Mouse (Mus musculus): ENCODE results near the gene Olfr1357. TPM values are rescaled to one million over a fixed set of nuclear protein-coding genes. Genes with fewer than 3 reads are reported as not detected.

Gene Olfr1357
- polyA plus RNA-seq, 1 experiment from 2014 or later = 0.09 TPM

DNA sequence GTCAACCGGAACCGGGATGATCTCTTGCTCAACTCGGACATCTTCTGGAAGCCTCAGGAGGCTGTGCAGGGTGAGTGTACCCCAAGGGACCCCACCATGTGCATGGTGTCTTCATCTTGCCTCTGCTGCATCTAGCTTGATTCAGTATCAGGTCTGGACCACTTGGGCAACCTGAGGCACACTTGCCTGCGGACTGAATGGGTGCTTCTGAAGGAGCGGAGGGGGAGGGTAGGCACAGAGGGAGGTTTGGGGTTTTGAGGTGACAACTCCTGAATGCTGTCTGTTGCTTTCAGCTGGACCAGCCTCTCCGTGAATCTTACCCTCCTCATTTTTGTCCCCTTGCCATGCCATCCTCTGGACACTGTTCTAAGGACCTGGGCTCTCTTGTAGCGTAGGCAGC is 36.8 kb downstream of the Olfr1357 start:
- Histone ChIP-seq H3K27ac (replicated peaks) (no peak overlapping the region), H3K9me3 (replicated peaks) (no peaks in the 10 kb centered on the region), H3K27me3 (no peaks in the 10 kb centered on the region), H3K4me2 (replicated peaks) (no peak overlapping the region), H3K36me3 (peaks cover 85% of the 10 kb centered on the region), H3K4me1 (peaks cover under 1% of the 10 kb centered on the region; the same call in 1 of the 2 replicates), H3K9ac (no peak overlapping the region), H3K4me3 (replicated peaks) (no peak overlapping the region)
- no peak for ATAC-seq (ENCODE audit: insufficient number of reproducible peaks, low FRiP score, low TSS enrichment, low read depth)
- WGBS = 90% methylated on average over 7 of the region's 7 CpGs

DNA sequence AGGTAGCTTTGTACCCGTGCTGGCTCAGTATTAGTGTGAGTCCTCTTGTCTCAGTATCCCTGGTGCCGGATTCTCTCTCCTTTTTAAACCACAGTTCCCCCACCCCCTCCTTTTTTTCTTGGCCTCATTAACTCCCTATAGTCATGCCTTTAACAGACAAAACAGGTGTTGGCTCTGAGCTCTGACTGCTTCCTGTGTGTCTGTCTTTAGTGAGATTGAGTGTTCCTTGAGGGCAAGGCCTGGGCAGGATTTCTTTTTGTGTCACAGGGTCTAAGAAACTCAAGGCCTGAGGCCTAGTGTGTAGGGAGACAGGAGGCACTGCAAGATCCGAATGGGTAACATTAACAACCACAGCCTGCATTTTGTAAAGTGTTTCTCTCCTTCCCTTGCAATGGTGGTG is 39.7 kb downstream of the Olfr1357 start:
- H3K36me3 ChIP-seq = peaks cover 58% of the 10 kb centered on the region
- H3K4me3 ChIP-seq (replicated peaks) = no peak overlapping the region
- H3K4me2 ChIP-seq (replicated peaks) = no peak overlapping the region
- H3K9ac ChIP-seq = no peak overlapping the region
- H3K27ac ChIP-seq (replicated peaks) = no peak overlapping the region
- H3K4me1 ChIP-seq = peaks cover 17% of the 10 kb centered on the region
- no peaks in the 10 kb centered on the region for H3K9me3 ChIP-seq (replicated peaks)
- no peak for ATAC-seq (ENCODE audit: insufficient number of reproducible peaks, low FRiP score, low TSS enrichment, low read depth)
- no peaks in the 10 kb centered on the region for H3K27me3 ChIP-seq
- WGBS = 69% methylated on average over 3 of the region's 3 CpGs

DNA sequence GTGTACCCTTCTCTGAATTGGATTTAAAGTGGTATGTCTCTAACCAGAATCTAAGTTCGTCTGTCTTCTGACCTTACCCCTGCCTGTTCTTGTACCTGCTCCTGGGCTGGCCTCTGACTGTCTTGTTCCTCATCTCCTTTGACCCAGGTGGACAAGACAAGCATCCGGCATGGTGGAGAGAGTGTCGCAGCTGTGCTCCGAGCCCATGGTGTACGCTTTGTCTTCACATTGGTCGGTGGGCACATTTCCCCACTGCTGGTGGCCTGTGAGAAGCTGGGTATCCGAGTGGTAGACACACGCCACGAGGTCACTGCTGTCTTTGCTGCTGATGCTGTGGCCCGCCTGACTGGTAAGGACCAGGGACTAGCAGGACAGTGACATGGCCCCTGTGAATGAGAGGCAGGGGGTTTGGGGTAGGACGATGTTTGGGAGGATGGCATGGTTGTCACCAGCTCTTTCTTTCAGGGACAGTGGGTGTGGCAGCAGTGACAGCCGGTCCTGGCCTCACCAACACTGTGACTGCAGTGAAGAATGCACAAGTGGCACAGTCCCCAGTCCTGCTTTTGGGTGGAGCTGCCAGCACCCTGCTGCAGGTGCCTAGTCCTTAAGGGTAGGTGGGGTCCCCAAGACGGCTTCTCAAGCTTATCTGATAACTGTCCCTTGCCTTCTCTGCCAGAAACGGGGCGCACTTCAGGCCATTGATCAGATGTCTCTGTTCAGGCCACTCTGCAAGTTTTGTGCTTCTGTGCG is 41.3 kb downstream of the Olfr1357 start:
- H3K36me3 ChIP-seq = peaks cover 48% of the 10 kb centered on the region
- ATAC-seq (ENCODE audit: insufficient number of reproducible peaks, low FRiP score, low TSS enrichment, low read depth) = no peak

DNA sequence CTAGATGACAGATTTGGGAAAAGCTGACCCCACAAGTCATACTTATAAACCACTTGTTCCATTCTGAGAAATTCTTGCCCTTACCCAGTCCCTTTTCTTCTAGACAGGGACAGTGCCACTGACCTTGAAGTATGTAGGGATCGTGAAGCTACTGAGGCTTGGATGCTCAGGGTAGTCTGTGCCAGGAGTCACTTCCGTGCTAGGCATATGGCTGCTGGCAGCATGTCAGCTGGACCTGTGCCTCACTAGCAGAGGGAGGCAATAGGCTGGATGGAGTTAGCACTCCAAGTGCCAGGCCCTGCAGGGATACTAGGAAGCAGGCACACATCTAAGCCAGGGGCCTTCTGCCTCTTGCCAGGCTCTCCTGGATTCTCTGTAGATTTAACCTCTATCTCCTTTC is 42.2 kb downstream of the Olfr1357 start:
- Histone ChIP-seq H3K9me3 (replicated peaks) (no peaks in the 10 kb centered on the region), H3K9ac (peak overlapping the region; percentile 57; the same call in 1 of the 2 replicates), H3K4me1 (peaks cover 21% of the 10 kb centered on the region), H3K27ac (replicated peaks) (peak overlapping the region; percentile 98), H3K4me3 (replicated peaks) (peak overlapping the region; percentile 63), H3K27me3 (no peaks in the 10 kb centered on the region), H3K4me2 (replicated peaks) (peak overlapping the region; percentile 69), H3K36me3 (peaks cover 39% of the 10 kb centered on the region)
- 53% methylated on average over 2 of the region's 2 CpGs for WGBS
- ATAC-seq (ENCODE audit: insufficient number of reproducible peaks, low FRiP score, low TSS enrichment, low read depth) = no peak

More for the DNA sequence above, 41.3 kb downstream of the Olfr1357 start:
- no peaks in the 10 kb centered on the region for H3K27me3 ChIP-seq
- no peak overlapping the region for H3K4me2 ChIP-seq (replicated peaks)
- H3K27ac ChIP-seq (replicated peaks) = no peak overlapping the region
- peaks cover 20% of the 10 kb centered on the region for H3K4me1 ChIP-seq
- no peak overlapping the region for H3K9ac ChIP-seq
- no peak overlapping the region for H3K4me3 ChIP-seq (replicated peaks)
- 92% methylated on average over 16 of the region's 16 CpGs for WGBS
- no peaks in the 10 kb centered on the region for H3K9me3 ChIP-seq (replicated peaks)

DNA sequence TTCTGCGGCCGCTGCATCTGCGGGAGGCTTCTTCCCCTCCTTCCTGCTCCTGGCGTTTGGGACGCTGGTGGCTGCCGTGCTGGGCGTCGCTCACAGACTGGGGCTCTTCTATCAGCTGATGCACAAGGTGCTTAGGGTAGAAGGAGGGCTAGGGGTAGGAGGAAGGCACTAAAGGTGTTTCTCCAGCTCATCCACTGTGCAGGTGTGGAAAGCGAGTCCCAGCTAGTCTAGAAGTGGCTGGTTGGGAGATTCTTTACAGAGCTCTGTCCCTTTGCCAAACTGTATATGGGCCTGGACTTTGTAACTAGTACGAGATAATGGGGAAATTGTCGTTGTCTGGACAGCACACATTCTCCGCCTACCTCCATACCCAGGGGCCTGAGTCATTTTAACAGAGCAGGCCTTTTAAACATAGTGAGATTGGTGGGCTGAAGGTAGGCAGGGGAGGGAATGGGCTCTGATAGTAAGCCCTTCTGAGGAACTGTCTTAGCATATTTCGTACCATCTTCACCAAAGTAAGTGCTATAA is 42.7 kb downstream of the Olfr1357 start:
- Histone ChIP-seq H3K4me3 (replicated peaks) (peak overlapping the region; percentile 63), H3K4me1 (peaks cover 21% of the 10 kb centered on the region), H3K9me3 (replicated peaks) (no peaks in the 10 kb centered on the region), H3K27me3 (no peaks in the 10 kb centered on the region), H3K27ac (replicated peaks) (peak overlapping the region; percentile 98), H3K36me3 (peaks cover 33% of the 10 kb centered on the region), H3K9ac (peak overlapping the region; percentile 57), H3K4me2 (replicated peaks) (peak overlapping the region; percentile 69)
- WGBS = 13% methylated on average over 13 of the region's 13 CpGs
- peak; percentile 3; the same call in 1 of the 2 replicates for ATAC-seq (ENCODE audit: insufficient number of reproducible peaks, low FRiP score, low TSS enrichment, low read depth)

DNA sequence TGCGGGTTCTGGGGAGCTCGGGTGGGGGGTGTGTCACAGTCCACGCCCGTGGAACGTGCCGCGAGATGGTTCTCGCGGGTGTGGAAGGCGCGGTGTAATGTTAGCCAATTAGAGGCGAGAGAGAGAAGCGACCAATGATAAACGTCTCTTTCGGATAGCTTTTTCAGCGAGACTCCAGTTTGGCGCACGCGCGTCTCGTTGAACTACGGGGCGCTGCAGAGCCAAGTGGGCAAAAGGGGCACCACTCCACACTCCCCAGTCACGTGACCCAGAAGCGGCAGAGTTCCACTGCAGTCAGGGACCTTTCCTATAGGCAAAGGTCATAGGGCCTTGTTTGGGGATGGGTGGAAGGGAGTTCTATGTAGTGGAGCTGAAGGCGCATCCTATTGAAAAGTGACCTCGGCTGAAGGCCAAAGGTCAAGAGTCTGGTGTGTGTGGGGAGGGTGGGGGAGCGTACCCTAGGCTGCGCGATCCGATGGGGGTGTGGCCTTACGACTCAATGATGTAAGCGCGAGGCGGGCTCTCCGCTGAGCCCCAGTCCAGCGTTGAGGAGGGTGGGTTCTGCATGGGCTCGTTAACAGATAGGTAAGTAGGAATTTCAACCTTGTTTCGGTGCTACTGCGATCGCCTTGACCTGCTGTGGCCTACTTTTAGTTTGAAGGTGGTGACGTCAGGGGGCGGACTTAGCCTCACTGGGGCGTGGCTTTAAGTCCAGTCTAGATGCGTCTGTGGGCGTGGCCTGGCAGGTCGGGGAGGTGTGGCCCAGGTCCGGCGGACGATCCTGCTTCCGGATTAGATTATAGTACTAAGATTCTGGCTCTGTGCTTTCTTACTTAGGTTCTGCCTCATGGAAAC is 43.4 kb downstream of the Olfr1357 start, which contains the start of gene Ilvbl:
TSS of gene Ilvbl (plus strand) at position 97 of the 855 bp plus-strand sequence.
- peak within 1 kb of the TSS; percentile 63 for H3K4me3 ChIP-seq (replicated peaks)
- no peaks in the 10 kb centered on the region for H3K27me3 ChIP-seq
- H3K9me3 ChIP-seq (replicated peaks) = no peaks in the 10 kb centered on the region
- peak within 1 kb of the TSS; percentile 98 for H3K27ac ChIP-seq (replicated peaks)
- peaks cover 21% of the 10 kb centered on the region for H3K4me1 ChIP-seq
- under 1% methylated on average over 51 of the region's 51 CpGs for WGBS
- peaks cover 26% of the 10 kb centered on the region for H3K36me3 ChIP-seq
- peak within 1 kb of the TSS; percentile 69 for H3K4me2 ChIP-seq (replicated peaks)
- peak; percentile 88 for ATAC-seq (ENCODE audit: insufficient number of reproducible peaks, low FRiP score, low TSS enrichment, low read depth)
- H3K9ac ChIP-seq = peak within 1 kb of the TSS; percentile 57

DNA sequence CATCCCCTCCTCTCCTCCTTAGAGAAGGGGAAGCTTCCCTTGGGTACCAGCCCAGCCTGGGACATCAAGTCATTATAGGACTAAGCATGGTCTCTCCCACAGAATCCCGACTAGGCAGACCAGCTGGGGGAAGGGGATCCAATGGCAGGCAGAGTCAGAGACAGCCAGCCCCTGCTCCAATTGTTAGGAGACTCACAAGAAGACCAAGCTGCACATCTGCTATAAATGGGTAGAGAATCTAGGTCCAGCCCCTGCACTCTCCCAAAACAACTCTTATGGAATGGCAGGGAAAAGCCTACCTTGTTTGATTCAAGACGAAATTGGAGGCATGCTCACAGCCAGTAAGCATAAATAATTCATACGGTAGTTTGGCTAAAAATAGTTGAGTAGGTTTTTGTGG is 44.6 kb downstream of the Olfr1357 start:
- ATAC-seq (ENCODE audit: insufficient number of reproducible peaks, low FRiP score, low TSS enrichment, low read depth) = no peak
- H3K27ac ChIP-seq (replicated peaks) = peak overlapping the region; percentile 98
- H3K9me3 ChIP-seq (replicated peaks) = no peaks in the 10 kb centered on the region
- H3K9ac ChIP-seq = no peak overlapping the region
- no peak overlapping the region for H3K4me2 ChIP-seq (replicated peaks)
- H3K4me3 ChIP-seq (replicated peaks) = no peak overlapping the region
- 58% methylated on average over 3 of the region's 3 CpGs for WGBS
- H3K4me1 ChIP-seq = peaks cover 21% of the 10 kb centered on the region
- no peaks in the 10 kb centered on the region for H3K27me3 ChIP-seq
- H3K36me3 ChIP-seq = peaks cover 14% of the 10 kb centered on the region

DNA sequence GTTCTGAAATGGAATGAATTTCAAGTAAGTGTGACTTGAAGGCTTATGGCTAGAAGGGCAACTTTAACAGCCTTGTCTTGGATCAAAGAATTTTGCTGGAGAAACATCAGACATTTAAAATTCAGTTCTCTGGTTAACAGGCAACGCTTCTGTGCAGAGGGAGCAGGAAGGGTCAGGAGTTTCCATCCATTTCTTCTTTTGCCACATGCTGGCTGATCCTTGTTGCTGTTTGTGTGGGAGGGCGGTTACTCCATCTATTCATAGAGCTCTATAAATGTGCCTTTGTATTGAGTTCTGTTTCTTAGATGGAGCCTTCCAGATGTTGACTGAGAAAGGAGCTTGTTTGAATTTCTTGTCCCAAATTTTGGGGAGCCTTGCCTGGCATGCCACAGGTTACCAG is 47.0 kb downstream of the Olfr1357 start:
- H3K4me1 ChIP-seq = peaks cover 19% of the 10 kb centered on the region
- WGBS = 46% methylated on average over 2 of the region's 2 CpGs
- 0 out of 2 replicates have a peak overlapping the region, but pooled peaks have one; percentile 28 for H3K27ac ChIP-seq (replicated peaks)

DNA sequence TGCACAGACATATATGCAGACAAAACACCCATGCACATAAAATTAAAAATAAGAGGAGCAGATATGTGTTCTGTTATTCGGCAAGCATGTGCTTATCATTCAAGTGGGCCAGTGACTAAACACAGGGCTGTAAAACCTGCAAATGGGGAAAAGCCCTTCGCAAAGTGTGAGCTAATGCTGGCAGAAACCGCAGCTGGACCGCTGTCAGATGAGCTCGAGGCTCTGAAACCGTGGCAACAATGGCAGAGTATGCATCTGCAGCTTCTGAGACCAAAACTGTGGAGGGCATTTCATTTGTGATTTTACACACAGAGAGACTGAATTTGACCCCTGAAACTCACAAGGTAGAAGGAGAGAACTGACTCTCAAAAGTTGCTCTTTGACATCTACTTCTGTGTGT is 47.5 kb downstream of the Olfr1357 start:
- no peak for ATAC-seq (ENCODE audit: insufficient number of reproducible peaks, low FRiP score, low TSS enrichment, low read depth)
- Histone ChIP-seq H3K4me3 (replicated peaks) (no peak overlapping the region), H3K36me3 (no peaks in the 10 kb centered on the region), H3K27ac (replicated peaks) (0 out of 2 replicates have a peak overlapping the region, but pooled peaks have one; percentile 28), H3K27me3 (no peaks in the 10 kb centered on the region), H3K9me3 (replicated peaks) (no peaks in the 10 kb centered on the region), H3K4me2 (replicated peaks) (no peak overlapping the region), H3K9ac (no peak overlapping the region), H3K4me1 (peaks cover 14% of the 10 kb centered on the region)
- 56% methylated on average over 6 of the region's 6 CpGs for WGBS

More for the DNA sequence above, 47.0 kb downstream of the Olfr1357 start:
- Histone ChIP-seq H3K4me2 (replicated peaks) (no peak overlapping the region), H3K4me3 (replicated peaks) (no peak overlapping the region), H3K27me3 (no peaks in the 10 kb centered on the region), H3K36me3 (no peaks in the 10 kb centered on the region), H3K9me3 (replicated peaks) (no peaks in the 10 kb centered on the region), H3K9ac (no peak overlapping the region)
- no peak for ATAC-seq (ENCODE audit: insufficient number of reproducible peaks, low FRiP score, low TSS enrichment, low read depth)

DNA sequence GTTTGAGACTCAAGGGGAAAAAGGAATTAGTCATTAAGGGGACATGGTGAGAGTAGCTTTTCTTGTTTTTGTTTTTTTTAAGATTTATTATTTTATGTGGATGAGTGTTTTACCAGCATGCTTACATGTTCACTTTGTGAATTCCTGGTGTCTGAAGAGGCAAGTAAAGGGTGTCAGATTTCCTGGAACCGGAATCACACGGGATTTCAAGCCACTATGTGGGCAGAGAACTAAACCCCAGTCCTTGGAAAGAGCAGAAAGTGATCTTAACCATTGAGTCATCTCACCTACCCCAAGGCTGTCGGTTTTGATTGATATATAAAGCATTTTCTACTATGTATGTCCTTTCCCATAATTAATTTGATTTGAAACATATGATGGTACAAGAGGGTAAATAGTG is 48.2 kb downstream of the Olfr1357 start:
- H3K9me3 ChIP-seq (replicated peaks) = no peaks in the 10 kb centered on the region
- no peaks in the 10 kb centered on the region for H3K36me3 ChIP-seq
- H3K4me1 ChIP-seq = peaks cover 10% of the 10 kb centered on the region
- ATAC-seq (ENCODE audit: insufficient number of reproducible peaks, low FRiP score, low TSS enrichment, low read depth) = no peak
- H3K27ac ChIP-seq (replicated peaks) = no peak overlapping the region
- H3K27me3 ChIP-seq = no peaks in the 10 kb centered on the region
- no peak overlapping the region for H3K4me2 ChIP-seq (replicated peaks)
- WGBS = 42% methylated on average over 3 of the region's 3 CpGs
- no peak overlapping the region for H3K9ac ChIP-seq
- no peak overlapping the region for H3K4me3 ChIP-seq (replicated peaks)

DNA sequence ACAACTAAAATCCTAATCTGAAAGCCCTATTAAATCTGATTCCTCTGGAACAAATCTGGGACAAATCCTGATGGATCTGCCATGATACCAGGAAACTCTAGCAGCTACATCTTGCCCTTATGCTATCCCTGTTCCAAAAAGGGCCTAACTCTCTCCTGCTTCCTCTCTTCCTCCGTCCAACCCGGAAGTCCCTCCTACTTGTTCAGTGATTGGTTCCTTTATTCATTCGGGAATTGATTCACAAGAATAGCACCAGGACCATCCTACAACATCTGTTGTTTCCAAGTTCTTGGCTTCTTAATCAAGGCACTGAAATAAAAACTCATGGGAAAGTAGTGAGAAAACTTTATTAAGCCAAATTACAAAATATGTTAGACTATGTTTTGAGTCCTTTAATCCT is 48.7 kb downstream of the Olfr1357 start:
- WGBS = 63% methylated on average over 3 of the region's 3 CpGs
- Histone ChIP-seq H3K27ac (replicated peaks) (no peak overlapping the region), H3K4me2 (replicated peaks) (no peak overlapping the region), H3K27me3 (no peaks in the 10 kb centered on the region), H3K9ac (no peak overlapping the region), H3K9me3 (replicated peaks) (no peaks in the 10 kb centered on the region), H3K36me3 (no peaks in the 10 kb centered on the region), H3K4me1 (peaks cover 10% of the 10 kb centered on the region), H3K4me3 (replicated peaks) (no peak overlapping the region)
- ATAC-seq (ENCODE audit: insufficient number of reproducible peaks, low FRiP score, low TSS enrichment, low read depth) = no peak

Measured in embryonic facial prominence, embryonic 15.5 days (tissue).